Mouse (Mus musculus) myocyte (in vitro differentiated cells): ENCODE measurements around the gene Gmpr2.

Experiments
- CEBPB ChIP-seq: IDR thresholded peaks from 2 replicates; pipeline ENCODE4 v1.6.1; 2011; ENCODE audit warnings: mild to moderate bottlenecking, moderate library complexity; ENCODE audit not compliant: poor library complexity, insufficient read depth, severe bottlenecking
- MAX ChIP-seq: IDR thresholded peaks from one replicate; pipeline ENCODE4 v1.6.1; 2011; ENCODE audit warnings: low read depth, mild to moderate bottlenecking, control low read depth
- POLR2A ChIP-seq: IDR thresholded peaks from one replicate; pipeline ENCODE4 v1.6.1; 2011; ENCODE audit warnings: low read depth, mild to moderate bottlenecking, control low read depth, moderate library complexity; ENCODE audit not compliant: insufficient read length
- POLR2AphosphoS2 ChIP-seq: IDR thresholded peaks from one replicate; pipeline ENCODE4 v1.6.1; 2011; ENCODE audit warnings: low read depth, control low read depth; ENCODE audit not compliant: insufficient read length
- TCF12 ChIP-seq: IDR thresholded peaks from one replicate; pipeline ENCODE4 v1.6.1; 2011; ENCODE audit warnings: mild to moderate bottlenecking, control low read depth; ENCODE audit not compliant: poor library complexity, insufficient read depth, severe bottlenecking
- USF1 ChIP-seq: IDR thresholded peaks from one replicate; pipeline ENCODE4 v1.6.1; 2011; ENCODE audit warnings: low read depth, mild to moderate bottlenecking, control low read depth, moderate library complexity

DNA sequence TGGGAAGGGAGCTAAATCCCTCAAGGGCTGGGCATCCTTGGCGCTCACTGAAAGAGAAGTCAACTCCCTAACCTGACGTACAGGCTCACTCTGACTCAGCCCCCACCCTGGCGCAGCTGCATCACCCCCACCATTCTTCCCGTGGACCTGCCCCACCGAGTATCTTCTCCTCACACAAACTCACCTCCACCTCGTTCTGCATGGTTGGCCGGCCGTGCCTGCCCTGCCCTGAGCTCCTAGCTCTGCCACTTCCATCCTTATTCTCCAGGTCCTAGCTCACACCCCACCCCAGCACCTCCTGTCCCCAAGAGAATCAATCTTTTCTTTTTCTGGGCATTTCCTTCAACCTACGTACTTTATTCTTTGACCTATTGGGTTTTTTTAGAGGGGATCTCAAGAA, 29.4 kb downstream of the Gmpr2 start:
- TF ChIP-seq POLR2A (no peak), USF1 (no peak), CEBPB (no peak), MAX (no peak), TCF12 (no peak), POLR2AphosphoS2 (no peak)
